Mouse (Mus musculus): ENCODE data around the gene Gpc2. TPM values are rescaled to one million over a fixed set of nuclear protein-coding genes. Genes with fewer than 3 reads are reported as not detected.

Gpc2 gene
- polyA plus RNA-seq, 2 experiments, result 1.7 TPM; not detected in 1

GRCm38 (mm10) chr5:138225700-138226099, 54.1 kb downstream of the Gpc2 start, which contains the start of gene Nxpe5:
Gene Nxpe5 (plus strand): TSS chr5:138225898.
- no peak for TF ChIP-seq EP300 (IDR thresholded peaks at IDR 0.05; ENCODE audit: low read depth)
- no peak for TF ChIP-seq CTCF (IDR thresholded peaks at IDR 0.05; ENCODE audit: low read depth)
- Histone ChIP-seq H3K4me3 (ENCODE audit: insufficient read depth in 1 of 2, low read depth in 2 of 2, low read length in 2 of 2) (no peak within 1 kb of the TSS), H3K27me3 (ENCODE audit: control insufficient read depth, insufficient read depth, low read length) (no peaks in the 10 kb centered on the region), H3K9ac (replicated peaks) (no peak within 1 kb of the TSS), H3K4me1 (replicated peaks; ENCODE audit: control insufficient read depth in 2 of 2, insufficient read depth in 2 of 2, low read length in 1 of 2) (peaks cover 0 to 3% of the 10 kb centered on the region in 2 experiments; a peak in 1 of 4 replicates), H3K36me3 (replicated peaks; ENCODE audit: control insufficient read depth, insufficient read depth, low read depth) (no peaks in the 10 kb centered on the region), H3K27ac (no peak within 1 kb of the TSS), H3K9me3 (ENCODE audit: control insufficient read depth, low read length) (no peaks in the 10 kb centered on the region), H3K4me2 (ENCODE audit: low read depth) (no peak within 1 kb of the TSS)
- no peak for ATAC-seq (ENCODE audit: insufficient read depth)
- WGBS (ENCODE audit: insufficient replicate concordance), result 47% methylated on average over 2 of the region's 2 CpGs
- DNase-seq (ENCODE audit: low read depth in 3 of 3, low spot score in 3 of 3), result no peak

Other genes with a start within 250 kb of the Gpc2 start
- not detected in 2 replicates for gene Smok3c, start 226.8 kb downstream of the Gpc2 start, polyA plus RNA-seq (2012; rRNA removed)
- not detected in 2 replicates for gene Smok3c, start 226.8 kb downstream of the Gpc2 start, polyA plus RNA-seq (2014; fragmentation: Nextera tagmentation; extraction: Ambion mirVana)
- gene Zkscan1, start 194.9 kb downstream of the Gpc2 start, polyA plus RNA-seq (2012; rRNA removed), result 1.5 and 2.2 TPM in 2 replicates
- 4.7 and 4.9 TPM in 2 replicates for gene Zkscan1, start 194.9 kb downstream of the Gpc2 start, polyA plus RNA-seq (2014; fragmentation: Nextera tagmentation; extraction: Ambion mirVana)
- gene Zscan21, start 163.1 kb downstream of the Gpc2 start, polyA plus RNA-seq (2012; rRNA removed), result 5.3 and 7.7 TPM in 2 replicates
- 13.3 and 13.9 TPM in 2 replicates for gene Zscan21, start 163.1 kb downstream of the Gpc2 start, polyA plus RNA-seq (2014; fragmentation: Nextera tagmentation; extraction: Ambion mirVana)
- gene Zfp113, start 124.3 kb downstream of the Gpc2 start, polyA plus RNA-seq (2012; rRNA removed), result 0.81 and 1.4 TPM in 2 replicates
- 2.6 and 2.7 TPM in 2 replicates for gene Zfp113, start 124.3 kb downstream of the Gpc2 start, polyA plus RNA-seq (2014; fragmentation: Nextera tagmentation; extraction: Ambion mirVana)
- gene Cops6, start 118.9 kb downstream of the Gpc2 start, polyA plus RNA-seq (2012; rRNA removed), result 57.7 and 62.4 TPM in 2 replicates
- gene Cops6, start 118.9 kb downstream of the Gpc2 start, polyA plus RNA-seq (2014; fragmentation: Nextera tagmentation; extraction: Ambion mirVana), result 123 and 128 TPM in 2 replicates
- 10.3 and 10.8 TPM in 2 replicates for gene Ap4m1, start 108.0 kb downstream of the Gpc2 start, polyA plus RNA-seq (2012; rRNA removed)
- gene Ap4m1, start 108.0 kb downstream of the Gpc2 start, polyA plus RNA-seq (2014; fragmentation: Nextera tagmentation; extraction: Ambion mirVana), result 3.9 and 4.6 TPM in 2 replicates
- gene Mcm7, start 107.6 kb downstream of the Gpc2 start, polyA plus RNA-seq (2012; rRNA removed), result 96.1 and 116 TPM in 2 replicates
- gene Mcm7, start 107.6 kb downstream of the Gpc2 start, polyA plus RNA-seq (2014; fragmentation: Nextera tagmentation; extraction: Ambion mirVana), result 182 and 200 TPM in 2 replicates
- gene Taf6, start 92.6 kb downstream of the Gpc2 start, polyA plus RNA-seq (2012; rRNA removed), result 32.8 and 34.7 TPM in 2 replicates
- gene Taf6, start 92.6 kb downstream of the Gpc2 start, polyA plus RNA-seq (2014; fragmentation: Nextera tagmentation; extraction: Ambion mirVana), result 33.2 and 37.9 TPM in 2 replicates
- gene Cnpy4, start 92.5 kb downstream of the Gpc2 start, polyA plus RNA-seq (2012; rRNA removed), result 6.3 and 9.5 TPM in 2 replicates
- gene Cnpy4, start 92.5 kb downstream of the Gpc2 start, polyA plus RNA-seq (2014; fragmentation: Nextera tagmentation; extraction: Ambion mirVana), result 12.6 and 12.8 TPM in 2 replicates
- gene Mblac1, start 85.7 kb downstream of the Gpc2 start, polyA plus RNA-seq (2012; rRNA removed), result 1.8 and 2.2 TPM in 2 replicates
- gene Mblac1, start 85.7 kb downstream of the Gpc2 start, polyA plus RNA-seq (2014; fragmentation: Nextera tagmentation; extraction: Ambion mirVana), result 2.2 and 2.9 TPM in 2 replicates
- gene Nxpe5, start 54.1 kb downstream of the Gpc2 start, polyA plus RNA-seq (2012; rRNA removed), result 0.09 and 0.10 TPM in 2 replicates
- gene Nxpe5, start 54.1 kb downstream of the Gpc2 start, polyA plus RNA-seq (2014; fragmentation: Nextera tagmentation; extraction: Ambion mirVana), result 0.09 and 0.23 TPM in 2 replicates
- gene Lamtor4, start 24.5 kb downstream of the Gpc2 start, polyA plus RNA-seq (2012; rRNA removed), result 26.2 and 36.3 TPM in 2 replicates
- 35.5 and 35.6 TPM in 2 replicates for gene Lamtor4, start 24.5 kb downstream of the Gpc2 start, polyA plus RNA-seq (2014; fragmentation: Nextera tagmentation; extraction: Ambion mirVana)
- gene BC037034, start 16.0 kb downstream of the Gpc2 start, polyA plus RNA-seq (2012; rRNA removed), result 22.4 and 27.6 TPM in 2 replicates
- 1.9 and 2.5 TPM in 2 replicates for gene BC037034, start 16.0 kb downstream of the Gpc2 start, polyA plus RNA-seq (2014; fragmentation: Nextera tagmentation; extraction: Ambion mirVana)
- gene Gal3st4, start 7.2 kb downstream of the Gpc2 start, polyA plus RNA-seq (2012; rRNA removed), result 0.01 TPM in 1 of 2 replicates, not detected in the other
- 0.14 and 0.18 TPM in 2 replicates for gene Gal3st4, start 7.2 kb downstream of the Gpc2 start, polyA plus RNA-seq (2014; fragmentation: Nextera tagmentation; extraction: Ambion mirVana)
- gene Gm43720, start within 50 bp of the Gpc2 start, polyA plus RNA-seq (2012; rRNA removed), result not detected in 2 replicates
- gene Gm43720, start within 50 bp of the Gpc2 start, polyA plus RNA-seq (2014; fragmentation: Nextera tagmentation; extraction: Ambion mirVana), result 0.01 and 0.04 TPM in 2 replicates
- gene Stag3, start 235 bp upstream of the Gpc2 start, polyA plus RNA-seq (2012; rRNA removed), result 2.7 and 3.1 TPM in 2 replicates
- 1.8 and 1.9 TPM in 2 replicates for gene Stag3, start 235 bp upstream of the Gpc2 start, polyA plus RNA-seq (2014; fragmentation: Nextera tagmentation; extraction: Ambion mirVana)
- 0.33 and 0.49 TPM in 2 replicates for gene Pvrig, start 62.0 kb upstream of the Gpc2 start, polyA plus RNA-seq (2012; rRNA removed)
- gene Pvrig, start 62.0 kb upstream of the Gpc2 start, polyA plus RNA-seq (2014; fragmentation: Nextera tagmentation; extraction: Ambion mirVana), result 0.34 and 0.36 TPM in 2 replicates
- 1.3 and 1.9 TPM in 2 replicates for gene Zfp157, start 161.5 kb upstream of the Gpc2 start, polyA plus RNA-seq (2012; rRNA removed)
- gene Zfp157, start 161.5 kb upstream of the Gpc2 start, polyA plus RNA-seq (2014; fragmentation: Nextera tagmentation; extraction: Ambion mirVana), result 2.5 and 4.6 TPM in 2 replicates

Measured in liver, embryonic 14.5 days (tissue).